Mouse (Mus musculus): Measurements from ENCODE around the gene Ggcx. TPM values are rescaled to one million over a fixed set of nuclear protein-coding genes. Genes with fewer than 3 reads are reported as not detected.
"Not testable (repeated sequence)": the region's sequence is repeated elsewhere in the genome, so short reads cannot be mapped to it uniquely, and the experiment has no call there.

Ggcx gene
- polyA plus RNA-seq, 1 experiment from 2014 or later: 15.7 TPM

- H3K4me3 ChIP-seq (ENCODE audit: low read depth, low read length); H3K27me3 ChIP-seq (ENCODE audit: control insufficient read depth, insufficient read depth, low read length); ATAC-seq (replicated peaks; ENCODE audit: insufficient number of reproducible peaks, low FRiP score, low TSS enrichment, low read depth); H3K4me2 ChIP-seq (ENCODE audit: low read depth, low read length); H3K36me3 ChIP-seq (replicated peaks; ENCODE audit: control insufficient read depth, insufficient read depth, low read depth, low read length); H3K9me3 ChIP-seq (replicated peaks; ENCODE audit: control insufficient read depth, low read length); H3K9ac ChIP-seq (replicated peaks; ENCODE audit: low read length); H3K4me1 ChIP-seq (ENCODE audit: control insufficient read depth, insufficient read depth, low read length); DNase-seq (ENCODE audit: low spot score); H3K27ac ChIP-seq (replicated peaks; ENCODE audit: low read depth, low read length): not testable (repeated sequence)
- 94% methylated on average over 3 of the region's 3 CpGs for WGBS
These were observed 64.6 kb downstream of the Ggcx start for GRCm38 (mm10) chr6:72478691-72479090.

GRCm38 (mm10) chr6:72479645-72480421 lies 65.7 kb downstream of the Ggcx start:
- WGBS: 89% methylated on average over 12 of the region's 12 CpGs
- ATAC-seq (replicated peaks; ENCODE audit: insufficient number of reproducible peaks, low FRiP score, low TSS enrichment, low read depth) (no peak), DNase-seq (ENCODE audit: low spot score) (no peak)
- H3K27me3 ChIP-seq (ENCODE audit: control insufficient read depth, insufficient read depth, low read length): no peaks in the 10 kb centered on the region
- no peaks in the 10 kb centered on the region; the same call in 1 of the 2 replicates for H3K9me3 ChIP-seq (replicated peaks; ENCODE audit: control insufficient read depth, low read length)
- no peak overlapping the region for H3K27ac ChIP-seq (replicated peaks; ENCODE audit: low read depth, low read length)
- H3K4me2 ChIP-seq (ENCODE audit: low read depth, low read length): no peak overlapping the region
- no peak overlapping the region for H3K4me3 ChIP-seq (ENCODE audit: low read depth, low read length)
- no peaks in the 10 kb centered on the region for H3K36me3 ChIP-seq (replicated peaks; ENCODE audit: control insufficient read depth, insufficient read depth, low read depth, low read length)
- H3K4me1 ChIP-seq (ENCODE audit: control insufficient read depth, insufficient read depth, low read length): no peaks in the 10 kb centered on the region
- no peak overlapping the region for H3K9ac ChIP-seq (replicated peaks; ENCODE audit: low read length)

- no peak for ATAC-seq (replicated peaks; ENCODE audit: insufficient number of reproducible peaks, low FRiP score, low TSS enrichment, low read depth)
- Histone ChIP-seq H3K9me3 (replicated peaks; ENCODE audit: control insufficient read depth, low read length) (no peaks in the 10 kb centered on the region; the same call in 1 of the 2 replicates), H3K9ac (replicated peaks; ENCODE audit: low read length) (no peak overlapping the region), H3K36me3 (replicated peaks; ENCODE audit: control insufficient read depth, insufficient read depth, low read depth, low read length) (no peaks in the 10 kb centered on the region), H3K4me2 (ENCODE audit: low read depth, low read length) (no peak overlapping the region), H3K27me3 (ENCODE audit: control insufficient read depth, insufficient read depth, low read length) (no peaks in the 10 kb centered on the region), H3K4me3 (ENCODE audit: low read depth, low read length) (no peak overlapping the region), H3K4me1 (ENCODE audit: control insufficient read depth, insufficient read depth, low read length) (no peaks in the 10 kb centered on the region), H3K27ac (replicated peaks; ENCODE audit: low read depth, low read length) (no peak overlapping the region)
- no peak for DNase-seq (ENCODE audit: low spot score)
- WGBS: 96% methylated on average over 2 of the region's 2 CpGs
These were observed 66.3 kb downstream of the Ggcx start for GRCm38 (mm10) chr6:72480422-72480702.

Other genes with a start within 250 kb of the Ggcx start
- gene Atoh8, start 178.7 kb upstream of the Ggcx start, polyA plus RNA-seq (2014; fragmentation: Nextera tagmentation; extraction: Ambion mirVana): 10.2 and 11.3 TPM in 2 replicates
- gene Sftpb, start 109.7 kb upstream of the Ggcx start, polyA plus RNA-seq (2014; fragmentation: Nextera tagmentation; extraction: Ambion mirVana): not detected in 2 replicates
- 107 and 111 TPM in 2 replicates for gene Usp39, start 69.1 kb upstream of the Ggcx start, polyA plus RNA-seq (2014; fragmentation: Nextera tagmentation; extraction: Ambion mirVana)
- gene 0610030E20Rik, start 67.0 kb upstream of the Ggcx start, polyA plus RNA-seq (2014; fragmentation: Nextera tagmentation; extraction: Ambion mirVana): 16.4 and 19.8 TPM in 2 replicates
- 7.9 and 9.0 TPM in 2 replicates for gene Tmem150a, start 58.9 kb upstream of the Ggcx start, polyA plus RNA-seq (2014; fragmentation: Nextera tagmentation; extraction: Ambion mirVana)
- gene Rnf181, start 47.4 kb upstream of the Ggcx start, polyA plus RNA-seq (2014; fragmentation: Nextera tagmentation; extraction: Ambion mirVana): 95.1 and 96.7 TPM in 2 replicates
- 13.5 and 15.8 TPM in 2 replicates for gene Vamp5, start 33.8 kb upstream of the Ggcx start, polyA plus RNA-seq (2014; fragmentation: Nextera tagmentation; extraction: Ambion mirVana)
- 69.6 and 75.6 TPM in 2 replicates for gene Vamp8, start 23.6 kb upstream of the Ggcx start, polyA plus RNA-seq (2014; fragmentation: Nextera tagmentation; extraction: Ambion mirVana)
- 503 and 527 TPM in 2 replicates for gene Mat2a, start 25.2 kb downstream of the Ggcx start, polyA plus RNA-seq (2014; fragmentation: Nextera tagmentation; extraction: Ambion mirVana)
- gene Sh2d6, start 107.4 kb downstream of the Ggcx start, polyA plus RNA-seq (2014; fragmentation: Nextera tagmentation; extraction: Ambion mirVana): not detected in 2 replicates
- gene Capg, start 130.1 kb downstream of the Ggcx start, polyA plus RNA-seq (2014; fragmentation: Nextera tagmentation; extraction: Ambion mirVana): 17.5 and 20.8 TPM in 2 replicates
- gene Elmod3, start 184.1 kb downstream of the Ggcx start, polyA plus RNA-seq (2014; fragmentation: Nextera tagmentation; extraction: Ambion mirVana): 16.4 and 17.2 TPM in 2 replicates
- 9.5 and 10.1 TPM in 2 replicates for gene Retsat, start 184.2 kb downstream of the Ggcx start, polyA plus RNA-seq (2014; fragmentation: Nextera tagmentation; extraction: Ambion mirVana)
- gene Tgoln1, start 202.7 kb downstream of the Ggcx start, polyA plus RNA-seq (2014; fragmentation: Nextera tagmentation; extraction: Ambion mirVana): 31.8 and 35.1 TPM in 2 replicates